Mouse (Mus musculus) mature B cell (primary cell): ENCODE results near the gene Odaph.
"Not testable (repeated sequence)": the region's sequence is repeated elsewhere in the genome, so short reads cannot be mapped to it uniquely, and the experiment has no call there.

ENCODE experiments used
- in situ Hi-C: fragments of 300-500 bp; cut with MboI; formaldehyde crosslinking; loops from 2 replicates; pipeline ENCODE4 v1.14.3; 2019

Odaph gene

DNA sequence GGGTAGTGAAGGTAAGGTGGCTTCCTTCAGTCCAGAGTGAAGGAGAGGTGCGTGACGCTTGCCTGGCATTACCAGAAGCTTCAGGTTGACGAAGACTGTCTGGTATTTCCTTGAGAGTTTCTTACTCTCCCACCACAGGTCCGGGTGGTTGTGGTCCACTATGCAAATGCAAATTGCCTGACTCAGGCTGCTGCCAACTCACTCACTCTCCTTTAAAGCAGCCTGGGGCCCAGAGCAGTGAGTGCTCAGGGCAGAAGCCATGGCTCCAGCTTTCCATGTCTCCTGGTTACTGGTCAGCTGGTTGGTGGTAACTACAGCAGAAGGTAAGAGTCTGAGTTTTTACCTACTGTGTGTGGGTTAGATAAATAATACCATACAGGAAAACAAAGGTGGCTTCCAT is at the start of gene Odaph:
Odaph (plus strand) TSS at position 240 of the 400 bp plus-strand sequence.
- in situ Hi-C loops = loop anchor here (25.0 kb wide), 2 partner anchors 525 to 1050 kb away; partner anchors contain the start of gene Mthfd2l

DNA sequence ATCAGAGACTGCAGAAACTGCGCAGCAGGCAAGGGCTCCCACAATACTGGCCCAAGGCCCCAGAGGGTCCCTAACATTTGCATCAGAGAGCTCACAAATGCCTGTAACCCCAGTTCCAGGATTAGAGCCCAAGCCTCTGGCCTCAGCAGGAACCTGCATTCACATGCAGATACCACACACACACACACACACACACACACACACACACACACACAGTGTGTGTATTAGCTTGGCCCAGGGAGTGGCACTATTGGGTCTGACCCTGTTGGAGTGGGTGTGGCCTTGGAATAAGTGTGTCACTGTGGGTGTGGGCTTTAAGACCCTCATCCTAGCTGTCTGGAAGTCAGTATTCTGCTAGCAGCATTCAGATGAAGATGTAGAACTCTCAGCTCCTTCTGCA is 41.7 kb upstream of the Odaph start:
- in situ Hi-C loops = not testable (repeated sequence)

DNA sequence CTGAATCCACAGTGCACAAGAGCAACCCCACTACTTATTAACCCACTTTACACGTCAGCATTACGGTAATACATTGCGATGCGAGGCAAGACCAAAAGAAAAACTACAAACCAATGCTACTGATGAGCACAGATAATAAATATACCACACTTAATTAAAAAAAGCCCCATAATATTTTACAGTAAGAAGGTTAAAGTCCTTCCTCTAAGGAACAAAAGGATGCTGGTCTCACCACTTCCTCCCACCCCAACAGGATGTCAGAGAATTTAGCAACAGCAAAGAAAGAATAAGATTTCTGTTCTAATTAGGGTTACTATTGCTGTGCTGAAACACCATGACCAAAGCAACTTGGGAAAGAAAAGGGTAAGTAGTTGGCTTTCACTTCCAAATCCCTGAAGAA is 40.3 kb upstream of the Odaph start:
- in situ Hi-C loops = no loop called here

DNA sequence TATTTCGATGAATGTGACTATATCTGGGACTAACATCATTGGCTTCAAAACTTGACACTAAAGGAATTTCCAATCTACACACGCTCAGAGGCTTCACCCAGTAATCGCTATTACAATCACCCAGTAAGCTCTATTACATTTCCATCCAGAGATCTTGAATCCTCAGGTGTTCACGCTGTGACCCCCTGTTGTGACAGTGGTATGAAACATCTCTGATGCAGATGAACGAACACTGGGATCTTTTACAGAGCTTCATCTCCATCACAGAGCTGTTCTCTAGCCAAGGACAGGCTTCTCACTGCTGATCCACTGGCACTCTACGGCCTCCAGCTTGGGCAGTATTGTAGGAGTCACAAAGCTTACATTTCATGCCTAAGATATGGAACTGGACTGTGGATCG is 37.8 kb upstream of the Odaph start:
- in situ Hi-C loops = no loop called here

DNA sequence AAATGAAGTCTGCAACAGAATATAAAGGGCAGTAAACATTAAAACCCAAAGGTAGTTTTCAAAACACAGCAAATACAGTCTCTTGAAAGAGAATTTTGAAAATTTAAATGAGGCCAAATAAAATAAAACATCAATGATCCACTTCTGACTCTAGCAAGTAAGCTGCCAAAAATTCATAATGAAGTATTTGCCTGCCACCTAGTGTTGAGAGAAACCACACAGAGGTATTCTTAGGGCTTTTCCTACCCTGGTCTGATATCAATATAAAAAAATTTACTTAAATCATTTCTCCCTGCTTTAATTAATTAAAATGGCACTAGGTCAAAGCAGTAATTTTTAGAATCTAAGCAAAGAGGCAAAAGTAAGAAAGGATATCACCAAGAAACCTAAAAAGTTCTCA is 35.9 kb upstream of the Odaph start:
- in situ Hi-C loops = no loop called here

DNA sequence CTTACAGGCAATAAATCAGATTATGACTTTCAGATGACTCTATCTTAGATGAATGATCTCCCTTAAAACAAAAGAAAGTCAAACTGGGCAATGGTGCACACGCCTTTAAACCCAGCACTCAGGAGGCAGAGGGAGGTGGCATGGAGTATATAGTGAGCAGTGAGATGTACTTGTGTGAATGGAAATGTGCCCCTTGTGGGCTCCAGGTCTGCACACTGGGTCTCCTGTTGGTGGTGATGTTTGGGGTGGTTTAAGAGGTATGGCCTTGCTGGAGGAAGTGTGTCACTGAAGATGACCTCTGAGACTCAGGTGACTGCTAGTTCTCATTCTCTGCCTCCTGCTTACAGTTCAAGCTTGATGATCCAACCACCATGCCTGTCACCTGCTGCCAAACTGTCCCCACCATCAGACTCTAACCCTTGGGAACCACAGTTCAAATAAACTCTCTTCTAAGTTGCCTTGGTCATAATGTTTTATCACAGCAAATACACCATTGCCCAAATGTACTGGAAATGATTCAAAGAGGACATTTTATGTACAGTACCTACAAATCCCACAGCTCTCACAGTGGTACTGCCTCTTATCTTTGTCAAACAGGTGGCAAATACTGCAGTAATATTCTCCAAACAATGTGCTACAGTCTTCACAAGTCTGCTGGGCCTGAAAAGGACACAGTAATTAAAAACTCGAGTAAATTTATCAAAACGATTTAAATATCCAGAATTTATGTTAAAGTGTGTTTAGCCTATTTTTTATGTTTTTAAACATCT is 30.1 kb upstream of the Odaph start:
- in situ Hi-C loops = no loop called here

DNA sequence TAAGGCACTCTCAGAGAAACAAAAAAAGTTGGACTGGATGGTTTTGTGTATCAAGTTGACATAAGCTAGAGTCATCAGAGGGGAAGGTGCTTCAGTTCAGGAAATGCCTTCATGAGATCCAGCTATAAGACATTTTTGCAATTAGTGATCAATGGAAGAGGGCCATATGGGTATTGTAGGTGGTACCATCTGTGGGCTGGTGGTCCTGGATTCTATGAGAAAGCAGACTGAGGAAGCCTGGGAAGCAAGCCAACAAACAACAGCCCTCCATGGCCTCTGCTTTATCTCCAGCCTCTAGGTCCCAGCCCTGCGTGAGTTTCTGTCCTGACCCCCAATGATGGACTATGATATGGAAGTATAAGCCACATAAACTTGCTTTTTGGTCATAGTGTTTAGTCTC is 28.2 kb upstream of the Odaph start:
- in situ Hi-C loops = no loop called here

DNA sequence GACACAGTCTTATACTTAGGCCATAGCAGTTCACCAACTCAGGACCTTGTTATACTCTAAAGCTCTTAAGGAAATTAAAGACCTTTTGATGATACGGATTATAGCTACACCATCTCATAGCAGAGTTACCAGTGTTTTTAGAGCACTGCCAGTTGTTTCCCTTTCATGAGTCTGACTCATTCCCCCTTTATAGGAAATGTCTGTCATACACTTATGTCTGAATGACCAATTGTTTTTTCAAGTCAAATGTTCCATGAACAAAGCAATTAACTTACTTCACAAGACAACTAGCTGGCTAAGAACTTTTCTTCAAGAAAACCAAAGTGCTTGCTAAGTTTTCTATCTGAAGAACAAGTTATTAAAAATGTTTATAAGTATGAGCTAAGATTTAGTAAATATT is 27.3 kb upstream of the Odaph start:
- in situ Hi-C loops = no loop called here

DNA sequence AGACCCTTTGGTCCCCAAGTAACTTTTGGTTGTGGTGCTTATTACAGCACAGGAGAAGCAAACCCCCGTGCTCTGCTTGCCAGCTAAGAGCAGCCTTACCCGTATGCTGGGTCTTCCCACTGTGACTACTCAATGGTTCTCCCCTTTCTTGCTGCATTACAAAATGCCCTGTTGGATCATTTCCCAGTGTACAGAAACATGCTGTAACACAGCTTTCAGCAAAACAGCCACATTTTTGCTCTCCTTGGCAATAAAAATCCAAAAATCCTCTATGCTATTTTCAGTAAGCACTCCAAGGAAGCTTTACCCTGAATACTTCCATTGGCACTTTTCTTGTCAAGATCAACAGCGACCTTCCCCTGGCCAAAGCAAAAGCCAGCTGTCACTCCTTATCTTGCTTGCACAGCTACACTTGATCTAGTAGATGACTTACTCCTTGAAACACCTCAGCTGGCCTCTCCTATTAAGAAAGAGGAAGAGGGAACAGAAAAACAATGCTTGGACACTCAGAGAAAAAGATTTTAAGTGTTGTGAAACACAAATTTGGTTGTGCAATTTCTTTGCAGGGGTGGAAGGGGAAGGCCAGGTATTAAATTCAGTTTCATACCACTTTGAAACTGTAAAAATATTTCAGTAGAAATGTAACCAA is 26.5 kb upstream of the Odaph start:
- in situ Hi-C loops = no loop called here

DNA sequence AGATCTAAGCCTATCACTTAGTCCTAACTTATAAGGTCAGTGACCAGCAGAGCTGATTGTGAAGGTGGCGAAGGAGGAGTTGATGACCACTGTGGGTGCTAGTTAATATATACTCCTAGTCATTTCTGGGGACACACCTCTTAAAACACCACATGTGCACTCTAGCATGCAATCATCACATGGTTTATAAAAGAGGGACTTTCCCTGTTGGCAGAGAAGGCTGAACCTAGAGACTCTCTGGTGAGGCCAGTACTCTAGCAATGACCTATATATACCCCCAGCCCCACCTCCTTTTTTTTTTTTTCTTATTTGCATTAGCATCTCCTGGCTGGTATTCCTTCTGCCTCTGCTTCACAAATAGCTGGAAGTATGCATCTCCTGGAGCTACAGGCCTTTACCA is 25.9 kb upstream of the Odaph start:
- in situ Hi-C loops = no loop called here

DNA sequence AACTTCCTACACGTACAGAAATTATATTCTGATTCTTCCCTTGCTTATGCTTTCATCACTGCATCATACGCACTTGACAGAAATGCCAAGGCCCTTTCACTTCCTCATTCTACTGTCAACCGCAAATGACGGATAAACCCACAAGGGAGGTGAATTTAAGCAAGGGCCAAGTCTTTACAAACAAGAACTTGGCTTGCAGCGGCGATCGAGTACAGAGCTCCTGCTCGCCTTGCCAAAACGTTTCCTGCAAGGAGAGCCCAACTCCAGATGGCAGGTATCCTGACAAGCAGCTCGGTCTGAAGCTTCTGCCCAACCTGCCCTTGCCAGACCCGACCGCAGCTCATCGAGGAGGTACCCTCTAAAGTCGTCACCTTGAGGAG is 25.0 kb upstream of the Odaph start:
- in situ Hi-C loops = no loop called here

DNA sequence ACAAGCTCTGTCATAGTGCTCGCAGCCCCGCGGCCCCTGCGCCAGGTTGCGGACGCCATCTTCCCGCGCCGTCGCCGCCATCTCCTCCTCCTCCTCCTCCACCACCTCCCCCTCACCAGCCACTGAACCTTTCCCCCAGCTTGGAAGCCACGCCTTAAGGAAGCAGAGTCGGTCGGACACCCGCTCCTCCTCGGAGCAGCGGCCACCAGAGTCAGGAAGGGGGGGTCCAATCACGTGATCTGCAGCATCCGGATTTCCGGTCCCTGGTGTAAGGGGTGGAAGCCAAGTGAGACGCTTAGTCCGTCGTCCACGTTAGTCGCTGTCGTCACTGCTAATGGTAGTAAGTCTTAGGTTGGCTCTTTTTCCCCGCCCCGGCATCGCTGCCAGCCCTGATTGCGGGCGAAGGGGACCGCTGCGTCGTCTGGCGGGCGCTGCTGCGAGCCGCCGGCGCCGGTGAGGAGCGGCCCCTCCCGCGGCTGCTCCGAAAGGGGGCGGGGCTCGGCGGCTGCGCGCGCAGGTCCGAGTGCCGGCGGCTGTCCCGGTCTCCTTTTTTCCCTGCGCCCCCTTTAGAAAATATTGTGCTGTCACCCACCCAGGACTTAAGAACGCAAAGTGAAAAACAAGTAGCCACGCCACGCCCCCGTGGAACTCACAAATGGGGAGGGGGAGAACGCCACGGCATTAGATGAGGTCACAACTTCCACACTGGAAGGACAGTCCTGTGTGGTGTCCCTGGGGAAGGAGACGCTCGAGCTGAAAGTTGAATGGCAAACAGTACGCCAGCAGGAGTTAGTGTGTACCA is 24.4 kb upstream of the Odaph start, which contains the start of gene Rchy1:
Rchy1 (minus strand) TSS at position 430 of the 802 bp plus-strand sequence.
- in situ Hi-C loops = no loop called here

DNA sequence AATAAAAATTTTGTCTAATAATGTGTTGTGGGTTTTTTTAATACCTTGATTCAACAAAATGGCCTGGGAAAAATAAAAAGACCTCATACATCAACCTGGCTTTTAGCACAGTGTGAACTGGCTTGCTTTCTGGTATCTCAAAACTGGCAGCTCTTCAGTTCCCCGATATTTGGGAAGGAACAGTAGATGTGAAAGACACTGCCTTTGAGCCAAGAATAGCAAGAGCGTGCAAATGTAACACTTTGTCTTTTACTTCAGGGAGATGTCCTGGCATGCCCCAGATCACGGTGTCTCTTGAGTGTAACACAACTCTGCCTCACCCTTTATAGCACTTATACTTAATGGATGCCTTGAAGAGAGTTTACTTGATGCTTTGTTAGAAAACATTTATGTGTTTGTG is 15.2 kb upstream of the Odaph start:
- in situ Hi-C loops = no loop called here

DNA sequence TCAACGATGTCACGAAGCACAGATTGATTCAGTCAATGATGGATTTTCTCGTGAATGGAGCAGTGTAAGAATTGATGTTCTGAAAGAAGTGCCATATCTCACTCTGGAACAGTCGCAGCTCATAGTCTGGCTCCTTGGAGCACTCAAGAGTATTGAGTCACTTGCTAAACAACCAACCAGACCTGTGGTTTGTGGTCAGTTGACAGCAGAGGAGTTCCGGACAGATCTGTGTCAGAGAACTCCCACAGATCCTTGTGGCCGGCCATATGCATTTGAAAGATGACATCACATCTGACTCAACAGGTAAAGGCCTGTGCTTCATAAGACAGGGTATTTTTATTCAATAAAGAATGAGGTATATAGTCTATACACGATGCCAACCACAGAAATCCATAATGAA is 13.3 kb upstream of the Odaph start:
- in situ Hi-C loops = no loop called here

DNA sequence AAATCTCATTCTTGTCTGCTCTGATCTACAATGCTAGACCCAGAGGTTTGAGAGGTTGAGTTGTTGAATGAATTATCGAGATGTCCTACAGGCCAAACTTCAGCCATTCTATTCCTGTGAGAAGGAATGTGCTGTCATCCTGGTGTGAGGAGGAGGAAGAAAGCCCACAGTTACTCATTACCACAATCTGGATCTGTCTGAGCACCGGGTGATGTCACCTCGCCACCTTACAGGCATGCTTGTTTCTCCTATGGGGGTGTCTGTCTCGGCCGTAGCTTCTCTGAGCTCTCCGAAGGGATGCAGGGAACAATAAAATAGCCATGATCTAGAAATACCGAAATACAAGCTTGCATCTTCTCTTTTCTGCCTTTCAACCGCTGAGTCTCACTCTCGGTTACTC is 11.5 kb upstream of the Odaph start:
- in situ Hi-C loops = loop anchor here (25.0 kb wide), 2 partner anchors 513 to 1038 kb away; partner anchors contain the start of gene Mthfd2l

DNA sequence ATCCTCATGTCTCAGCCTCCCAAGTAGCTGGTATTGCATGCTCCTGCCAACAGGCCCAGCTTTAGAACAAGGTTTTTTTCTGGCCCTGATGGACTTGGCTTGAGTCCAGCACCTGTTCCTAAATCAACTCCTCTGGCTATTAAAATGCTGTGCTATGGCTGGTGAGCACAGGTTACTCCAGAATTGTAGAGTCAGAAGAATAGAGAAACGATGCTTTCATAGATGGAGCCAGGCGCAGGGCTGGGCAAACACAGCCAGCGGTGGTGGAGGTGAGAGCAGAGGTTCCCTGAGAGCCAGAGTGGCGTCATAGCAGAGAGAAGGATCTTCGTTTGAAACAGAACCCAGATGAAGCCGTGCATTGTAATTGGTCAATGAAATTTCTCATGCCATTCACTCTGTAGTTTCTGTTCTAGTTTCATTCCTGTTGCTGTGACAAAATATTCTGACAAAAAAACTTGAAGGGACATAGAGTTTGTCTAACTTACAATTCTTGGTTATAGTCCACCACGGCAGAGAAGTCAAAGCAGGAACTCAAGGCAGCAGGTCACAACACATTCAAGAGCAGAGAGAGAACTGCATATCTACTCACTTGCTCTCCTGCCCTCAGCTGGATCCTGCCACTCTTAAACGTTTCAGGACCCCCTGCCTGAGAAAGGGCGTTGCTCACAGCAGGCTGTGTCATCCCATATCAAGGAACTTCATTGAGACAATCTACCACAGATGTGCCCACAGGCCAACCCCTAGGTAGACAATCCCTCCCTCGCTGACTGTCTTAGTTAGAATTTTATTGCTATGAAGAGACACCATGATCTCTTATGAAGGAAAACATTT is 10.5 kb upstream of the Odaph start:
- in situ Hi-C loops = loop anchor here (25.0 kb wide), 2 partner anchors 514 to 1039 kb away; partner anchors contain the start of gene Mthfd2l

DNA sequence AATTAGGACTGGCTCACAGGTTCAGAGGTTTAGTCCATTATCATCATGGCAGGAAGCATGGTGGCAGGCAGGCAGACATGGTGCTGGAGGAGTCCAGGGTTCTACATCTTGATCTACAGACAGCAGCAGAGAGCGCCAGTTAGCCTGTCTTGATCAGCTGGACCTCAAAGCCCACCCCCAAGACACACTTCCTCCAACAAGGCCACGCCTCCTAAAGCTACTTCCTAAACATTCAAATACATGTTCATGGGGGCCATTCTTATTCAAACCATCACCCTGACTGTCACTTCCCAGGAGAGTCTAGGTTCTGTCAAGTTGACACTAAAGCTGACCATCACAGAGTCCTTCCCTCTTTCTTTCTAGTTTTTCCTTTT is 9.9 kb upstream of the Odaph start:
- in situ Hi-C loops = loop anchor here (25.0 kb wide), 2 partner anchors 515 to 1040 kb away; partner anchors contain the start of gene Mthfd2l

DNA sequence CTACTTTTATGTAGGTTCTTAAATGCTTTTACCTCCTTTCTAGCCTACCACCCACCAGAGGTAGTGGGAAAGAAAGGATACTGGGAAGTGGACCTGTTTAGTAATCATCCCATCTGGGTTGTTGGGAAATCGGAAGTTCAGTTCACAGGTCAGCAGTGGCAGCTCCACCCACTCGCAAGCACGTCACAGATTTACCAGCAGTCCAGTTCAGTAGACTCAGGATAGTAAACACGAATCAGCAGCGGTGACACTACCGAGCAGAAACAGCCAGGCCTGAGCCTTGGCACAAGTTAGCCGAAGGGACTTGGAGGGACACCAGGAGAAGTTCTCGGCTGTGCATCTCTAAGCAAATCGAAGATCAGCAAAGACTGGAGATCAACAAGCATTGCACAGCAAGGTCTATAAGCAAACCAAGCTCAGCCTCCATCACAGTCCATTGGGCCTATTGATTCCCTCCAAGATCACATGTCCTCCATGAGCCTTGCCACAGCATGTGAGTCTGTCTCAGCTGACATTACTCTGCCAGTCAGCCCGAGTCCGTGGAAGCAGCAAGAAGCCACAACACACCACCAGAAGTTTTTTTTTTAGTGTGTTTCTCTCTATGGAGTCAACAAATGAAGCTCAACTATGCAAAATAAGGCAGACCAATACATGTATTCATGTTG is 6.0 kb upstream of the Odaph start:
- in situ Hi-C loops = loop anchor here (25.0 kb wide), 2 partner anchors 519 to 1044 kb away; partner anchors contain the start of gene Mthfd2l

DNA sequence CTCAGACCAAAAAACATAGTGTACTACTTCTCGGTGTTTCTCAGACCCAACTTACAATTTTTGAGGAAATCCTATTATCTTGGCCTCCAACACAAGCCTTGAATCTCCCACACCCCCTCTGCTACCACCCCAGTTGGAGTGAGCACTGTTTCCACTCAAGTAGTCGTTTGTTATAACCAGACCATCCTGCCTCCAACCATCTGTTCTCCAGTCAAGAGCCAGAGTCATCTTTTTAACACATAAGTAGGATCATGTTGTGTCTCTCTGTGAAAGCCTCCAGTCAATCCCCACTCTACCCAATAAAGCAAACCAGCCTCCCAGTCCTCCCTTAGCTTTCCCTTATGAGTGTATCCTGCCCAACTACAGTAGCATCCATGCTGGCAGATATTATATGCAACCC is 3.8 kb upstream of the Odaph start:
- in situ Hi-C loops = loop anchor here (25.0 kb wide), 2 partner anchors 521 to 1046 kb away; partner anchors contain the start of gene Mthfd2l

DNA sequence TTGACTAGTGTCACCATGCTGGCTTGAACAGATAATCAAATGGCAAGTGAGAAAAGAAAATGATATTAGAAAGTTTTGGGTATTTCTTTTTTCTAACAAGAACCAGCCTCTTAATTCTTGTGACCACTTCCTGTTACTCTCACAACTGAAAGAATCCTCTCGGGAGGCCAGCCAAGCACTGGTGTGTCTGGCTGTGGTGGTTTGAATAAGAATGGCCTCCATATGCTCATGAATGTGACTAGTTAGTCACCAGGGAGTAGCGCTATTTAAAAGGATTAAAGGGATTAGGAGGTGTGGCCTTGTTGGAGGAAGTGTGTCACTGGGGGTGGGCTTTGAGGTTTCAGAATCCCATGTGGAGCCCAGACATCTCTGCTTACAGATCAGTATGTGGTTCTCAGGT is 1.6 kb upstream of the Odaph start:
- in situ Hi-C loops = loop anchor here (25.0 kb wide), 2 partner anchors 523 to 1048 kb away; partner anchors contain the start of gene Mthfd2l

DNA sequence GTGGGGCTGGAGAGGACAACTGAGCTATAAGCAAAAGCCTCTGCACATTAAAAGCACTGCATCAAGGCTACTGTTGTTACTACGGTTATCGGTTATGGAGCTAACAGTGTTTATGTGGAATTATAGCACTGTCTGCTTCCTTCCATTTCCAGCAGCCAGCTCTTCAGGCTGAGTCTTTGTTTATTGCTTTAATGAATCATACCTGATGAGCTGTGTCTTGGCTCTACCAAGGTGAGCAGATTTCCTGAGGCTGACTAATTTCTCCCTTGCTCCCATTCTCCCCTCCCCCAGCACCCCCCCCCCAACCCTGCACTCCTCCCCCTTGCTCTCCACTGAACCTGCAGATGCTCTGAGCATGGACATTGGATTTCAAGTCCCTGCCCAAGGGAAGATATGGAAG is 524 bp downstream of the Odaph start:
- in situ Hi-C loops = loop anchor here (25.0 kb wide), 2 partner anchors 525 to 1050 kb away; partner anchors contain the start of gene Mthfd2l
